Mouse (Mus musculus) ES-E14 (cell line): Measurements from ENCODE around the gene Ahdc1. TPM values are rescaled to one million over a fixed set of nuclear protein-coding genes. Genes with fewer than 3 reads are reported as not detected.
A peak's percentile ranks its signal among the peaks of the same experiment; 100 is the strongest.

Experiments used
- DNase-seq: peaks from one replicate; pipeline ENCODE4 v3.0.0-alpha.2; 2013; ENCODE audit warnings: low read depth, low spot score
- H3K27ac ChIP-seq: 2 replicates; pipeline ENCODE4 v1.5.1; 2012; ENCODE audit warnings: low read depth, mild to moderate bottlenecking, low read length, moderate library complexity, mixed read lengths; ENCODE audit not compliant: poor library complexity, insufficient read depth, severe bottlenecking
- H3K36me3 ChIP-seq: 2 replicates; pipeline ENCODE4 v1.6.1; 2012; ENCODE audit warnings: mild to moderate bottlenecking, low read length, moderate library complexity, mixed read lengths; ENCODE audit not compliant: control insufficient read depth, poor library complexity, insufficient read depth, severe bottlenecking
- H3K4me1 ChIP-seq, 2 experiments: fragments of 150-350 bp in 1 of 2; sonication (generic) in 1 of 2; 2 replicates each; pipeline ENCODE4 v1.6.1; 2012; ENCODE audit warnings: low read length in 2 of 2, mild to moderate bottlenecking in 1 of 2, mixed read lengths in 1 of 2; ENCODE audit not compliant: control insufficient read depth in 2 of 2, insufficient read depth in 2 of 2, poor library complexity in 1 of 2
- H3K4me3 ChIP-seq, 2 experiments: fragments of 150-350 bp in 1 of 2; sonication (generic) in 1 of 2; 2 replicates each; pipeline ENCODE4 v1.5.1; 2012; ENCODE audit warnings: low read length in 2 of 2, low read depth in 1 of 2, mild to moderate bottlenecking in 1 of 2, mixed read lengths in 1 of 2; ENCODE audit not compliant: insufficient read depth in 1 of 2, poor library complexity in 1 of 2, severe bottlenecking in 1 of 2
- H3K9ac ChIP-seq: 2 replicates; pipeline ENCODE4 v1.6.1; 2012; ENCODE audit warnings: low read depth, mild to moderate bottlenecking, low read length, mixed read lengths; ENCODE audit not compliant: poor library complexity, insufficient read depth, severe bottlenecking
- H3K9me3 ChIP-seq: fragments of 150-350 bp; sonication (generic); 2 replicates; pipeline ENCODE4 v1.6.1; 2012; ENCODE audit warnings: low read depth, mild to moderate bottlenecking, low read length; ENCODE audit not compliant: control insufficient read depth, insufficient read depth
- CHD2 ChIP-seq: IDR thresholded peaks from 2 replicates; pipeline ENCODE4 v1.6.1; 2014; ENCODE audit warnings: mild to moderate bottlenecking, low read depth, low read length, inconsistent platforms
- HCFC1 ChIP-seq: IDR thresholded peaks from 2 replicates; pipeline ENCODE4 v1.6.1; 2012; ENCODE audit warnings: low read length, inconsistent platforms, borderline replicate concordance; ENCODE audit not compliant: insufficient read depth
- MAFK ChIP-seq: IDR thresholded peaks from 2 replicates; pipeline ENCODE4 v1.6.1; 2014; ENCODE audit warnings: mild to moderate bottlenecking, low read depth, low read length, inconsistent platforms; ENCODE audit not compliant: insufficient read depth
- ZC3H11A ChIP-seq: IDR thresholded peaks from 2 replicates; pipeline ENCODE4 v1.6.1; 2012; ENCODE audit warnings: low read depth, mild to moderate bottlenecking, inconsistent platforms, low read length, borderline replicate concordance
- ZNF384 ChIP-seq: IDR thresholded peaks from 2 replicates; pipeline ENCODE4 v1.6.1; 2012; ENCODE audit warnings: low read depth, low read length, inconsistent platforms
- in situ Hi-C, 2 experiments: fragments of 600-800 bp; cut with MboI; formaldehyde crosslinking; loops; one replicate each; pipeline ENCODE4 v1.15.1; 2025; ENCODE audit warnings: low sequenced_read_pairs in 2 of 2, inconsistent platforms in 1 of 2; ENCODE audit not compliant: unreplicated experiment in 2 of 2
- total RNA-seq: library from RNA; depleted of rRNA; stranded (reverse); fragments of 300-350 nt; gene quantifications from 2 replicates; pipeline ENCODE4 v1.2.3, GENCODE M21; 2012

Ahdc1 gene
- total RNA-seq, 1 experiment, result 61.8 TPM

DNA sequence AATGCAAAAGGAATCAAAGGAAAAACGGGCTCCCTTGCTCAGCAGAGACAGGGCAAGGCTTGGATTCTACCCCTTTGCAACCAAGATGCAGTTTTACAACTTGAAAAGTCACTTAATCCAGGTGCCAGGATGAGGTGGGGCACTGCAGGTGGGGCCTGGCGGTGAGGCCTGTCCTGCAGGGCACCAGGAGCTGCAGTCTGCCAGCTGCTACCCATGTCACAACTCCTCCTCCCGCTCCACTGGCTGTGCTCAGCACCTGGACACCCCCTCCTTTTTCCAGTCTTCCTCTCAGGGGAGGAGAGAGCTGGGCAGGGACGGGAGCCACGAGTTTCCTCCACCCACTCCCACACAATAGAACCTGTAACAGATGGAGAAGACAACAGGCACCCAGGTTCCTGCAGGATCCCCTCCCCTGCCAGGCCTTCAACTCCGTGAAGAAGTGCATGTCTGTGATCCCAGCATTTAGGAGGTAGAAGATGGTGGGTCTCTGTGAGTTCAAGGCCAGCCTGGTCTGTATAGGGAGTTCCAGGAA lies 102.4 kb downstream of the Ahdc1 start:
- peaks cover 15 to 40% of the 10 kb centered on the region in 2 experiments for H3K4me1 ChIP-seq
- in situ Hi-C loops, result no loop called here
- DNase-seq, result no peak

GRCm38 (mm10) chr4:133114762-133115161 lies 103.7 kb downstream of the Ahdc1 start:
- H3K9ac ChIP-seq, result no peak overlapping the region
- no peak for TF ChIP-seq HCFC1
- TF ChIP-seq ZNF384, result no peak
- TF ChIP-seq CHD2, result no peak
- TF ChIP-seq ZC3H11A, result no peak
- TF ChIP-seq MAFK, result no peak
- DNase-seq, result no peak
- peak overlapping the region; percentile 42; the same call in 1 of the 2 replicates for H3K27ac ChIP-seq
- in situ Hi-C loops, result no loop called here
- H3K9me3 ChIP-seq, result no peaks in the 10 kb centered on the region
- no peaks in the 10 kb centered on the region for H3K36me3 ChIP-seq
- H3K4me1 ChIP-seq, result peaks cover 14 to 36% of the 10 kb centered on the region in 2 experiments
- H3K4me3 ChIP-seq, result no peak overlapping the region

More for the DNA sequence above, 102.4 kb downstream of the Ahdc1 start:
- Histone ChIP-seq H3K9ac (no peak overlapping the region; the same call in 1 of the 2 replicates), H3K27ac (no peak overlapping the region; the same call in 1 of the 2 replicates), H3K4me3 (no peak overlapping the region), H3K36me3 (no peaks in the 10 kb centered on the region), H3K9me3 (no peaks in the 10 kb centered on the region)
- no peak for TF ChIP-seq ZC3H11A
- TF ChIP-seq ZNF384, result no peak
- no peak for TF ChIP-seq CHD2
- TF ChIP-seq HCFC1, result no peak
- no peak for TF ChIP-seq MAFK

- in situ Hi-C loops, result no loop called here
- Histone ChIP-seq H3K9me3 (no peaks in the 10 kb centered on the region), H3K4me1 (peaks cover 12 to 35% of the 10 kb centered on the region in 2 experiments), H3K9ac (peak overlapping the region; percentile 48; the same call in 1 of the 2 replicates), H3K27ac (peak overlapping the region; percentile 100; the same call in 1 of the 2 replicates), H3K36me3 (no peaks in the 10 kb centered on the region), H3K4me3 (peak overlapping the region in 1 of 2 experiments; percentile 70; a peak in 1 of 4 replicates)
- no peak for DNase-seq
- TF ChIP-seq MAFK, result no peak
- TF ChIP-seq ZC3H11A, result no peak
- TF ChIP-seq ZNF384, result no peak
- TF ChIP-seq CHD2, result no peak
- TF ChIP-seq HCFC1, result no peak
Observed at GRCm38 (mm10) chr4:133115721-133116429, 104.8 kb downstream of the Ahdc1 start.

GRCm38 (mm10) chr4:133116756-133117470 lies 105.9 kb downstream of the Ahdc1 start:
- Histone ChIP-seq H3K4me1 (peaks cover 12 to 38% of the 10 kb centered on the region in 2 experiments), H3K36me3 (no peaks in the 10 kb centered on the region), H3K9ac (peak overlapping the region; percentile 82; the same call in 1 of the 2 replicates), H3K4me3 (peak overlapping the region; percentile 23 to 70; a peak in 3 of 4 replicates), H3K9me3 (no peaks in the 10 kb centered on the region), H3K27ac (peak overlapping the region; percentile 100)
- DNase-seq, result no peak
- in situ Hi-C loops, result no loop called here
- TF ChIP-seq ZC3H11A, result no peak
